Mouse (Mus musculus): Measurements from ENCODE around the gene Mut.

The Mut gene

GRCm38 (mm10) chr17:40934420-40935231 is at the start of gene Mut, which contains the start of gene Cenpq:
Gene Mut (plus strand): TSS chr17:40934685.
Gene Cenpq (minus strand): TSS chr17:40935047.
- peak; percentile 99 to 100 for DNase-seq

- no peak for DNase-seq
These were observed 49.3 kb upstream of the Mut start for GRCm38 (mm10) chr17:40885155-40885554.

GRCm38 (mm10) chr17:40887849-40888536 is 46.5 kb upstream of the Mut start:
- no peak for DNase-seq

GRCm38 (mm10) chr17:40896863-40897262 is 37.6 kb upstream of the Mut start:
- DNase-seq: no peak

GRCm38 (mm10) chr17:40899783-40900363 is 34.6 kb upstream of the Mut start:
- no peak for DNase-seq

GRCm38 (mm10) chr17:40903345-40903744 is 31.1 kb upstream of the Mut start:
- no peak for DNase-seq

- DNase-seq: no peak
These were observed 30.4 kb upstream of the Mut start for GRCm38 (mm10) chr17:40904056-40904597.

GRCm38 (mm10) chr17:40904721-40905154 is 29.7 kb upstream of the Mut start:
- DNase-seq: no peak

GRCm38 (mm10) chr17:40914250-40914649 is 20.2 kb upstream of the Mut start, which contains the start of gene Glyatl3:
Gene Glyatl3 (minus strand): TSS chr17:40914350.
- DNase-seq: no peak

- no peak for DNase-seq
These were observed 19.0 kb upstream of the Mut start for GRCm38 (mm10) chr17:40915499-40915898.

GRCm38 (mm10) chr17:40933985-40934384 is 500 bp upstream of the Mut start:
- DNase-seq: no peak

GRCm38 (mm10) chr17:40948518-40948917 is 14.0 kb downstream of the Mut start:
- no peak for DNase-seq

- DNase-seq: no peak
These were observed 43.4 kb downstream of the Mut start for GRCm38 (mm10) chr17:40977914-40978313.

GRCm38 (mm10) chr17:40992102-40992501 is 57.6 kb downstream of the Mut start:
- DNase-seq: no peak

Data from kidney, postnatal 25 days (tissue).